Mouse (Mus musculus) cortical plate, adult 2 months (tissue): ENCODE data around the gene Smo.

Source experiments
- CTCF ChIP-seq: fragments of 200-500 bp; IDR thresholded peaks from 2 replicates; pipeline ENCODE4 v1.5.1; 2011; ENCODE audit warnings: mild to moderate bottlenecking, control low read depth, low read length; ENCODE audit not compliant: insufficient read depth; ENCODE audit errors: extremely low read depth
- POLR2A ChIP-seq: fragments of 200-500 bp; IDR thresholded peaks from 2 replicates; pipeline ENCODE4 v1.6.1; 2011; ENCODE audit warnings: mild to moderate bottlenecking, low read length, control low read depth; ENCODE audit not compliant: insufficient read depth; ENCODE audit errors: extremely low read depth

DNA sequence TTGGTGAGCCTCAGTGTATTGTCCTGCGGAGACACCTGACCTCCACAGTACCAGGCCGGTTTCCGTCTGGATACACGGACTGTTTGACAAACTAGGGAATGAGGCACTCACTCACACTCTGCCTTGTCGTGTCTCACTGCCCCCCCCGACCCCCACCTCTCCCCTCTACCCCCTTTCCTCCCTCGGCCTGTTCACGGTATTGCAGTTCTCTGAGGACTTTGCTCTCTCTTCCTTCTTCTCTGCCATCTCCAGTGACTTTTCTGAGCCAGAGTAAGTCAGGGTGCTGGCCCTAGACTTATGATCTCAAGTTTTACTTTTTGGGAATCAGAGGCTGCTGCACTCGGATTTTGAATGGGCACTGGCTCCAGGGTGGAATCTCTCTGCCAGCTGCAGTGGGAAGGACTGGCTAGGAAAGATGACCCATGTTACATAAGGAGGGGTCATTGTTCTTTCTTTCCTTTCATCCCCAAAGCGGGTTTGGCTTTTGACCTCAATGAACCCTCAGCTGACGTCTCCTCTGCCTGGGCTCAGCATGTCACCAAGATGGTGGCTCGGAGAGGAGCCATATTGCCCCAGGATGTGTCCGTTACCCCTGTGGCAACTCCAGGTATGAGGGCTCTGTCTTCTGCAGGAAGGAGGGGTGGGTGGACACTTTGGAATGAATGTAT lies 23.8 kb downstream of the Smo start:
- TF ChIP-seq CTCF (no peak), POLR2A (no peak)
